Mouse (Mus musculus) neutrophil, adult 5-6 weeks (primary cell): ENCODE results near the gene Tex2. TPM values are rescaled to one million over a fixed set of nuclear protein-coding genes. Genes with fewer than 3 reads are reported as not detected.
"Not testable (repeated sequence)": the region's sequence is repeated elsewhere in the genome, so short reads cannot be mapped to it uniquely, and the experiment has no call there.

Experiments
- ATAC-seq: fragments of 151-379, 151-347 bp; 2 replicates; pipeline ENCODE4 v1.8.0; 2017; ENCODE audit warnings: mild to moderate bottlenecking, moderate TSS enrichment; ENCODE audit not compliant: insufficient number of reproducible peaks, poor library complexity, low FRiP score, severe bottlenecking; ENCODE audit errors: extremely low read depth
- total RNA-seq: library from RNA; stranded (forward); fragments of 200-1000 nt; gene quantifications from 2 replicates; pipeline ENCODE4 v1.2.3, GENCODE M21; 2017

Tex2 gene
- total RNA-seq = 13.5 and 15.9 TPM in 2 replicates

- ATAC-seq = peak; percentile 79
Observed at GRCm38 (mm10) chr11:106612961-106613637, at the start of gene Tex2. Tex2 (minus strand) TSS chr11:106613423.

DNA sequence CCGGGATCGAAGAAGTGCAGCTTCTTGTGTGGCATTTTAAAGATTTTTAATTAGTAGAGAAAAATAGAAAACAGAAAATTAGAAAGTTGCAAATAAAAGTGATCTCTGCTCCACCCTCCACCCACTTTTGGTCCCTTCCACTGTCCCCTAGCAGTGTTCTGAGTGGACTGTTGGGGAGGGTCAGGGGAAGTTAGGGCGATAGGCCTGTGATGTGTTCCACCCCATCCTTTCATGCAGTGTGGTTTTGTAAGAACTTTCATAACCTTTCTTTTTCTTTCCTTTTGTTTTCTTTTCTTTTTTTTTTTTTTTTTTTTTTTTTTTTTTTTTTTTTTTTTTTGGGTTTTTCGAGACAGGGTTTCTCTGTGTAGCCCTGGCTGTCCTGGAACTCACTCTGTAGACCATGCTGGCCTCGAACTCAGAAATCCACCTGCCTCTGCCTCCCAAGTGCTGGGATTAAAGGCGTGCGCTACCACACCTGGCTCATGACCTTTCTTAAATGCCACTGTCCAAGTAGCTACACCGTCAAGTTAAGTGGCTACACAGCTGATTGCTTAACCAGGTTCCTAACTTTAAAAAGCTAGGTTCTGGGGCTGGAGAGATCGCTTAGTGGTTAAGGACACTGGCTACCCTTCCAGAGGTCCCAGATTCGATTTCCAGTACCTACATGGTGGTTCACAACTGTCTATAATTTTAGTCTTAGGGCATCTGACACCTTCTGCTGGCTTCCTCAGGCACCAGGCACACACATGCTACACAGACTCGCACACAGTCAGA lies 49.6 kb upstream of the Tex2 start:
- ATAC-seq = no peak

GRCm38 (mm10) chr11:106660453-106661081 lies 47.3 kb upstream of the Tex2 start:
- ATAC-seq = no peak

DNA sequence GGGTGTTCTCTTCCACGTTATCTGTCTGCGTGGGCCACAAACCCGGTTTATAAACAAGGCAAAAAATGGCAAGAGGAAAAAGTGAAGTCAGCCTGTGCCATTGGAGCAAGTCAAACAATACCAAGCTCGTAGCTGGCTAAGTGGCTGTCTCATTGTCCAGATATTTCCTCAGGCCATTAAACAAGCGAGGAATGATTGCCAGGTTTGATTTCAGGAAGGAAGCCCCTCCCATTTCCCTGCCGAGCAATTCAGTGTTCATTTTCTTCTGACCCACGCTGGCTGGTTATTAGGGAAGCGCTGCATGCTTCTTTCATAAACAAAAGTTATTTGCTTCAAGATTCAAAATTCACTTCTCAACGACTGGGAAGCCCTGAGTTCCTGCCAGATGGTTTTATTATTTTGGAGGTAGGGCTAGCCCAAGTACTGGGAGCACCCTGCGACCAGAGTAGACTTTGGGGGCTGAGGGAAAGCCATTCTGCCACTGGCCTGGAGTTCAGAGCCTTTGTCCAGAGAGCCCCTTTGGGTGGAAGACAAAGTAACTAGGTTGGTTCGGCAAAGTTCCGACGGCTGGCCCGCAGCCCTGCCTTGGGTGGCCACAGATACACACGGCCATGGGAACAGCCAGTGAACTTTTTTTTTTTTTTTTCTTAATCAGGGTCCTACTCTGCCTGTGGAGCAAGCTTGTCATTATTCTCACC lies 46.5 kb upstream of the Tex2 start:
- no peak for ATAC-seq

GRCm38 (mm10) chr11:106658051-106658880 lies 45.0 kb upstream of the Tex2 start:
- ATAC-seq = no peak

GRCm38 (mm10) chr11:106656896-106657498 lies 43.8 kb upstream of the Tex2 start:
- not testable (repeated sequence) for ATAC-seq

DNA sequence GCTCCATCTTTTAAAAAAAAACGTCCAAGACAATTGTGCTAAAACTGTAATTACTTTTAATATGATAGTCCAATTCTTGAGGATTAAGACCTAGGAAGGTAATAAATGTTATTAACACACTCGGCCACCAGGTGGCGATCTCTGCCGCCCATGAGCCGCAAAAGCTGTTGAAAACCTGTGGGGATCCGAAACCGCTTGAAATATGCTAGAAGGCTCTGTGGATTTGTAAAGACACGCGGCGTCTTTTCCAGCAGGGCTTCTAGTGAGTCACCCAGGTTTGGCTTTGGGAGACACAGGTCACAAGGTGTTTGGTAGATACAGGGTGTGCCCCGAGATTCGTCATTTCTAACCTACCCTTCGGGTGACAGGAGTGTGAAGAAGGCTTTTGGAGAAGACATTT lies 35.1 kb upstream of the Tex2 start:
- peak; percentile 90 for ATAC-seq

DNA sequence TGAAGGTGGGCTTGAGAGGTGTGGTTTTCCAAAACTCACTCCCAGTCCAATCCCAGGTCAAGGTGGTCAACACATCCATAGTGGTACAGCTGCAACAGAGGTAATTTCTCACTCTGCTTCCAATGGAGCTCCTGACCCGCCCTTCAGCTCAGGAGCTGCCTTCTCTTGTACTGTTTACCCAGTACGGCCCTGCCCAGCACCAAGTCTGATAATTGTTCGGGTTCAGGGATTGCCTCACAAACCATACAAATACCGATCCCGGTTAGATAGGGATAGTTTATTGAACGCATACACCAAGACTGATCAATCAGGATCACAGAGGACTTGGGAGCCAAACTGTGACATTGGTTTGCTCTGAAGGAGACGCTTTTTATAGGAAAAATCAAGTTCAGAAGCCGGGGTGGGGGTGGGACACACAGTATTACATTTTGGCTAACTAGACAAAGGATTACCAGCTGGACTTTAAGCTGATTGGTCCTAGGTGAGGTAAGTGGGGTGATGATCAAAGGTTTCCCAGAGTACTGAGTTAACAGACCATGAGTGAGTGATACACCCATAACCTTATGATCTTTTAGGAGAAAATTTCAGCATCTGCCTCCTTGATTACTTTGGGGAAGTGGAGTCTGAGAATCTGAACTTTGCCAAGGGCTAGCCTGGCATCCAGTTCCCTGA lies 29.9 kb upstream of the Tex2 start:
- no peak for ATAC-seq

DNA sequence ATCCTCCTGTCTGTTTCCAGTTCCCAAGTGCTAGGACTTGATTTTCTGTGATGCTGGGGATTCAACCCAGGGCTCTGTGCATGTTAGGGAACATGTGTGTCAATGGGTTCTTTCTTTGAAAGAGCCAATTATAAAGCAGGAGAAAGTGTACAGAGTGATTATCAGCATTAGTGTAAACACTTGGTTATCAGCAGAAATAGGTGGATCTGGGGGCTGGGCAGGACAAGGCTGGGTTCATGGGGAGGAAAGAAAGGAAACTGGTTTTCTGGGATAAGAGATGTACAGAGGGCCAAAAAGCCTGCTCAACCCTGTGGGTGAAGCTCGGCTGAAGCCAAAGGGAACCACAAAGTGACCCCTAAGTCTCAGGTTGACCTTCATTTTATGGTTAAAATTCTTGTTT lies 28.4 kb upstream of the Tex2 start:
- ATAC-seq = no peak

DNA sequence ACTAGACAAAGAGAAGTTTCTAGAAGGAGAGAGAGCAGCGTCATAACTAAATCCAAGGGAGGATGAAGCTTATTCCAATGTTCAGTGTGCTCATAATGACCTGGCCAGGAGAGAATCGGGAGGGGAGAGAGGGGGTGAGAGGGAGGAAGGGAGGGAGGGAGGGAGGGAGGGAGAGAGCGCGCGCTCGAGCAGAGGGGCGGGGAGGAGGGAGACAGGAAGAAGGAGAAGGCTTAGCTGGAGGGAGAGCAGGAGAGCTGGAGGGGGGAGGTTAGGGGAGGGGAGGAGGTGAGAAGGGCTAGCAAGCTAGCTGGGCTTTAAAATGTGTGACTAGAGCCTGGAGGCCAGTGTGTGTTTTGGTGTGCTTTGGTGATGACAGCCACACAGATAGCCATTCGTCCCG lies 26.8 kb upstream of the Tex2 start:
- no peak for ATAC-seq

DNA sequence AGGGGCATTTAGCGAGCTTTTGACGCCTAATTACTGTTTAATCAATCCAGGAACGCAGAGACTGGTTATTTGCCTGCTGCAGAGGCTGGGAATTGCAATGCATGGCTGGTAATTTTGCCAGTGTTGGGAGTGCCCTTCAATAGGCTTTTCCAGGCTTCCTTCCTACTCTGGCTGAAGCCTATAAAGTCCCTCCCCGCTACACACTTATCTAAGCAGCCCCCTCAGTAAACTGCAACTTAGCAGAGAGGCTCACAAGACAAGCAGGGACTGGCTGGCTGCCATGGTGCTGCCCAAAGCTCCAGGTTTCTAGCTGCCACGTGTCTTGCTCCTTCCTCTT lies 26.1 kb upstream of the Tex2 start:
- ATAC-seq = no peak

DNA sequence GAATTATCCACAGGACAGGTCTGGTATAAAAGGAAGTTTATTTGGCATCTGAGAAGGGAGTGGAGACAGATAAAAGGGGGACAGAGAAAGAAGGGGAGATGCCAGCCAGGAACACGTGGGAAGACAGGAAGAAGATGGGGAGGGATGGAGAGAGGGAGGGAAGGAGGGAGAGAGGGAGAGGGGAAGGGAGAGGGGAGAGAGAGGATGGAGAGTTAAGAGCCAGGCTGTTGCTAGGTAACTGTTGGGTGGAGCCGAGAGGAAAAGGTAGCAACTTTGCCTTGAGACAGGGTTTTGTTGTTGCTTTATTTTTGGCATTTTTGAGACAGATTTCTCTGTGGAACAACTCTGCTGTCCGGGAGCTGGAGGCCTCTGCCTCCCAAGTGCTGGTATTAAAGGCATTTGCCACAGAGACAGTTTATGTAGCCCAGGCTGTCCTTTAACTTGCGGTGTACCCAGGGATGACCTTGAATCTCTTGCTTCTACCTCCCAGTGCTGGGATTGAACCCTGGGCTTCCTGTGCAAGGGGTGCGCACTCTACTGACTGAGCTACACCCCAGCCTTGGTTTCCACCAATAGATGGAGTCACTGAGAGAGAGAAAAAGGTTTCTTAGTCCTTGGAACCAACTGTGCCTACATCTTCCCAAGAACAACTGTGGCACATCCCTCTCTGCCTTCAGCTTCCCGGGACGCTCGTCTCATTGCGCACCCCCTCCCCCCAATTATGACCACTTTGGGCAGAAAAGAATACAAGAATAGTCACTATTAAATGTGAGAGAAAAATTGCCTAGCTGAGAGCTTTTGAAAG lies 25.5 kb upstream of the Tex2 start:
- ATAC-seq = no peak

DNA sequence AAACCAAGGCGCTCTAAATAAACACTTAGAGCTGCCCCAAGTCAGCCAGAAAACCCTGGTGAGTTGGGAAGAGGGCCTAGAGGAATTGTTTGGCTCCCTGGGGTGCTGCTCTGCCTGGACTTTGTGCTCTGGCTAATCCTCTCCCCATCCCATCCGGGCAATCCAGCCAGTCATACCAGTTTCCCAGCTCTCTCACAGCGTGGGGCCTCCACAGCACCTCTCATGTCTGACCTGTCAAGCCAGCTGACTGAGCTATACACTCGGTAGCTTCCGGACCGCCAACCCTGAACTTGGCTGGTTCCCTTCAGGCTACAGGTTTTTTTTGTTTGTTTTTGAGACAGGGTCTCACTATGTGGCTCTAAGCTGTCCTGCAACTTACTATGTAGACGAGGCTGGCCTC lies 24.5 kb upstream of the Tex2 start:
- no peak for ATAC-seq

- no peak for ATAC-seq
Observed at GRCm38 (mm10) chr11:106635946-106636345, 22.7 kb upstream of the Tex2 start.

DNA sequence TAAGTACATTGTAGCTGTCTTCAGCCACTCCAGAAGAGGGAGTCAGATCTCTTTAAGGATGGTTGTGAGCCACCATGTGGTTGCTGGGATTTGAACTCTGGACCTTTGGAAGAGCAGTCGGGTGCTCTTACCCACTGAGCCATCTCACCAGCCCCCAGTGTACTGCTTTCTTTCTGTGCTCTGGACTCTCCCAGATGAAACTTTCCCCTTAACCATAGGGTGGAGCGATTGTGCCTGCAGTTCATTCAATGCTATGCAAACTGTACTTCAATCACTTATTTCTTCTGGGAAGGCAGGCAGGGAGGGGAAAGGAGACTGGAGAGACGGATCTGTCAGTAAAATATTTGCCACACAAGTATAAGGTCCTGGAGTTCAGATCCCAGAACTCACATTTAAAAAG lies 21.0 kb upstream of the Tex2 start:
- not testable (repeated sequence) for ATAC-seq

- no peak for ATAC-seq
Observed at GRCm38 (mm10) chr11:106633456-106633855, 20.2 kb upstream of the Tex2 start.

DNA sequence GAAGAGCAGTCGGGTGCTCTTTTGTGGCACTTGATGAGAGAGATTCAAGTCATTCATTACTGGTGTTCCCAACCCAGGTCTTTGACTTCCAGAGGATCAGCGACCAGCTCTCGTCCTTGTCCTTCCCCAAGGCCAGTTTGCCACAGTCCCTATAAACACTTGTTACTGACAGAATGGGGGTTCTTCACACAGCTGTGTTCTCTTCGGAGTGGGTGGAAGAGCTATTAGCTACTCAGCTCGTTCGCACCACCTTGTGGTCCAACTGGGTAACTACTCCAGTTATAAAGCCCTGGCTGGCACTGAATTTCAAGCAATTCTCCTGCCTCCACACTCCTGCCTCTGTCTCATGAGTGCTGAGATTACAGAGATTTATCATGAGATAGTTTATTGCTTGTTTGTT lies 14.5 kb upstream of the Tex2 start:
- ATAC-seq = peak; percentile 87
